Mouse (Mus musculus) gastrocnemius, postnatal 25 days (tissue): Measurements from ENCODE around the gene Cop1. TPM values are rescaled to one million over a fixed set of nuclear protein-coding genes. Genes with fewer than 3 reads are reported as not detected.

ENCODE experiments used
- microRNA-seq, 2 experiments: library from miRNA; unstranded; fragments of <30 nt; microRNA quantifications; one replicate each; pipeline ENCODE4 v1.2.0; 2021; ENCODE audit warnings: borderline replicate concordance in 2 of 2
- total RNA-seq, 2 experiments: library from RNA; stranded (reverse); gene quantifications; 1 replicate in 1 of 2; 2 replicates in 1 of 2; pipeline ENCODE4 v1.2.3; 2021

Gene Cop1
- total RNA-seq, 2 experiments from 2014 or later, result 133 to 134 TPM

Small RNAs within 50 kb of the gene (microRNA-seq; reads per million reads assigned to microRNA genes)
- gene Mir1843b, result 107 to 117 reads per million in 2 experiments
